ENCODE assay signal across 8 mouse cellular contexts in genomic region chr16:21881181-21881580, GRCm38 (mm10).
DNase-seq lines count a peak whose midpoint lies in the region; ATAC-seq and TF ChIP-seq lines count a peak whose summit lies in the region.

No protein-coding gene starts in this region.

- no peak for TF ChIP-seq CTCF in cerebellum, adult 2 months (IDR thresholded peaks at IDR 0.05; ENCODE audit: borderline replicate concordance, insufficient read depth, low read depth, low read length)

- ATAC-seq in hindbrain, embryonic 14.5 days (ENCODE audit: low FRiP score), result peak; percentile 84
- ATAC-seq in neural tube, embryonic 13.5 days (ENCODE audit: low read depth), result peak; percentile 80
- no peak for ATAC-seq in CD4-positive, CD25-positive, alpha-beta regulatory T cell, adult 4 months

- WGBS in cerebellum, adult 2 months, result 6% methylated on average over 6 of the region's 6 CpGs
- 21% methylated on average over 6 of the region's 6 CpGs for WGBS in hindbrain, embryonic 14.5 days
- WGBS in neural tube, embryonic 13.5 days, result 18% methylated on average over 6 of the region's 6 CpGs

- no peak overlapping the region for H3K4me2 ChIP-seq in hindbrain, embryonic 14.5 days (replicated peaks)
- H3K4me2 ChIP-seq in neural tube, embryonic 13.5 days, result peak overlapping the region; percentile 22; the same call in 1 of the 2 replicates

- H3K27ac ChIP-seq in cerebellum, adult 2 months (ENCODE audit: insufficient read depth, low read length), result peak overlapping the region; percentile 70; the same call in 1 of the 2 replicates
- peak overlapping the region; percentile 86 for H3K27ac ChIP-seq in hindbrain, embryonic 14.5 days
- H3K27ac ChIP-seq in neural tube, embryonic 13.5 days (replicated peaks), result peak overlapping the region; percentile 93

- H3K36me3 ChIP-seq in hindbrain, embryonic 14.5 days (replicated peaks; ENCODE audit: control insufficient read depth, insufficient read depth), result no peaks in the 10 kb centered on the region
- H3K36me3 ChIP-seq in neural tube, embryonic 13.5 days, result no peaks in the 10 kb centered on the region

- H3K4me3 ChIP-seq in cerebellum, adult 2 months (replicated peaks; ENCODE audit: insufficient read depth, low read depth, low read length), result no peak overlapping the region
- H3K4me3 ChIP-seq in hindbrain, embryonic 14.5 days (replicated peaks; ENCODE audit: low read length), result no peak overlapping the region
- no peak overlapping the region for H3K4me3 ChIP-seq in neural tube, embryonic 13.5 days

- peaks cover 16% of the 10 kb centered on the region for H3K4me1 ChIP-seq in cerebellum, adult 2 months (ENCODE audit: control insufficient read depth, insufficient read depth, low read length)
- H3K4me1 ChIP-seq in hindbrain, embryonic 14.5 days (replicated peaks; ENCODE audit: control insufficient read depth, insufficient read depth, low read length), result peaks cover 26% of the 10 kb centered on the region
- H3K4me1 ChIP-seq in neural tube, embryonic 13.5 days (replicated peaks), result peaks cover 60% of the 10 kb centered on the region

- no peak for TF ChIP-seq POLR2A in cerebellum, adult 2 months (IDR thresholded peaks at IDR 0.05; ENCODE audit: borderline replicate concordance, insufficient read depth, low read length)

- no peaks in the 10 kb centered on the region for H3K27me3 ChIP-seq in cerebellum, adult 2 months (ENCODE audit: control insufficient read depth, insufficient read depth, low read length)
- H3K27me3 ChIP-seq in hindbrain, embryonic 14.5 days (ENCODE audit: control insufficient read depth, insufficient read depth, low read length), result no peaks in the 10 kb centered on the region
- H3K27me3 ChIP-seq in neural tube, embryonic 13.5 days, result no peaks in the 10 kb centered on the region

- peak; percentile 1 for DNase-seq in lung, postnatal 36 days
- DNase-seq in lung, postnatal 10 days, result no peak
- DNase-seq in cerebellum, adult 2 months, result peak; percentile 63 to 83
- peak; percentile 80 for DNase-seq in hindbrain, embryonic 14.5 days (ENCODE audit: low spot score)
- DNase-seq in yolk sac, embryonic 10.5 days (ENCODE audit: low spot score), result no peak
- DNase-seq in urinary bladder, postnatal 36 days (ENCODE audit: low spot score in 2 of 2), result no peak

- H3K9ac ChIP-seq in hindbrain, embryonic 14.5 days, result peak overlapping the region; percentile 39; the same call in 1 of the 2 replicates
- H3K9ac ChIP-seq in neural tube, embryonic 13.5 days, result peak overlapping the region; percentile 6; the same call in 1 of the 2 replicates

- no peaks in the 10 kb centered on the region for H3K9me3 ChIP-seq in hindbrain, embryonic 14.5 days (ENCODE audit: control insufficient read depth, low read length)
- H3K9me3 ChIP-seq in neural tube, embryonic 13.5 days, result no peaks in the 10 kb centered on the region

Comparison
In these comparisons a context has a peak if more than half of its experiments do, and no peak if none do; other contexts are left out.
1. DNase-seq: peak in lung, postnatal 36 days (single experiment), cerebellum, adult 2 months (2 of 2) and hindbrain, embryonic 14.5 days (single experiment); none in lung, postnatal 10 days (single experiment), yolk sac, embryonic 10.5 days (single experiment) and urinary bladder, postnatal 36 days (0 of 2).
2. Peak in every context shown above with its lines, with median percentiles within 50 percentile points of each other: H3K27ac ChIP-seq.